Mouse (Mus musculus) cerebellum, adult 2 months (tissue): Measurements from ENCODE around the gene Gjc2.

ENCODE experiments used
- CTCF ChIP-seq: fragments of 200-500 bp; IDR thresholded peaks from 2 replicates; pipeline ENCODE4 v1.5.1; 2011; ENCODE audit warnings: low read depth, mild to moderate bottlenecking, control low read depth, low read length, moderate library complexity, borderline replicate concordance; ENCODE audit not compliant: insufficient read depth
- POLR2A ChIP-seq: fragments of 200-500 bp; IDR thresholded peaks from 2 replicates; pipeline ENCODE4 v1.6.1; 2011; ENCODE audit warnings: low read length, control low read depth, borderline replicate concordance; ENCODE audit not compliant: insufficient read depth

- TF ChIP-seq CTCF (no peak), POLR2A (no peak)
Observed at GRCm38 (mm10) chr11:59134373-59134997, 48.5 kb downstream of the Gjc2 start.
